Mouse (Mus musculus): ENCODE results near the gene Abca2.

GRCm38 (mm10) chr2:25428442-25429236 is at the start of gene Abca2:
- peak; percentile 83 for TF ChIP-seq CTCF (IDR thresholded peaks at IDR 0.05; ENCODE audit: control insufficient read depth, insufficient read depth, low read length)
- TF ChIP-seq POLR2A (IDR thresholded peaks at IDR 0.05; ENCODE audit: borderline replicate concordance, control insufficient read depth, low read depth, low read length) = peak; percentile 46; the same call in 1 of the 2 replicates
